Mouse (Mus musculus) embryonic facial prominence, embryonic 10.5 days (tissue): ENCODE data around the gene Csnk2b. TPM values are rescaled to one million over a fixed set of nuclear protein-coding genes. Genes with fewer than 3 reads are reported as not detected.

ENCODE experiments used
- DNase-seq: peaks from one replicate; pipeline ENCODE4 v3.0.0-alpha.2; 2017; ENCODE audit warnings: low spot score
- H3K27ac ChIP-seq: fragments of 300-500 bp; sonication (generic); replicated peaks from 2 replicates; pipeline ENCODE4 v1.5.1; 2016; ENCODE audit warnings: mild to moderate bottlenecking
- H3K27me3 ChIP-seq: fragments of 300-500 bp; sonication (generic); replicated peaks from 2 replicates; pipeline ENCODE4 v1.6.1; 2016; ENCODE audit warnings: low read depth, mild to moderate bottlenecking; ENCODE audit not compliant: poor library complexity, severe bottlenecking
- H3K36me3 ChIP-seq: fragments of 300-500 bp; sonication (generic); replicated peaks from 2 replicates; pipeline ENCODE4 v1.6.1; 2016; ENCODE audit warnings: mild to moderate bottlenecking, moderate library complexity
- H3K4me1 ChIP-seq: fragments of 300-500 bp; sonication (generic); 2 replicates; pipeline ENCODE4 v1.6.1; 2016
- H3K4me3 ChIP-seq: fragments of 300-500 bp; sonication (generic); 2 replicates; pipeline ENCODE4 v1.5.1; 2016; ENCODE audit warnings: mild to moderate bottlenecking, moderate library complexity
- H3K9me3 ChIP-seq: fragments of 300-500 bp; sonication (generic); 2 replicates; pipeline ENCODE4 v1.6.1; 2016; ENCODE audit warnings: mild to moderate bottlenecking
- WGBS: fragments of 180-500 bp; shearing (Covaris S2); methylation state at CpG from one replicate; pipeline ENCODE4 v1.1.7; 2016; 5-methylcytosine and 5-hydroxymethylcytosine counted together
- polyA plus RNA-seq: library from polyadenylated mRNA; unstranded; fragments of >200 nt; fragmentation: Nextera tagmentation; extraction: Ambion mirVana; gene quantifications from 2 replicates; pipeline ENCODE4 v1.2.1, GENCODE M21; 2016

Gene Csnk2b
- polyA plus RNA-seq, 1 experiment from 2014 or later = 283 TPM

DNA sequence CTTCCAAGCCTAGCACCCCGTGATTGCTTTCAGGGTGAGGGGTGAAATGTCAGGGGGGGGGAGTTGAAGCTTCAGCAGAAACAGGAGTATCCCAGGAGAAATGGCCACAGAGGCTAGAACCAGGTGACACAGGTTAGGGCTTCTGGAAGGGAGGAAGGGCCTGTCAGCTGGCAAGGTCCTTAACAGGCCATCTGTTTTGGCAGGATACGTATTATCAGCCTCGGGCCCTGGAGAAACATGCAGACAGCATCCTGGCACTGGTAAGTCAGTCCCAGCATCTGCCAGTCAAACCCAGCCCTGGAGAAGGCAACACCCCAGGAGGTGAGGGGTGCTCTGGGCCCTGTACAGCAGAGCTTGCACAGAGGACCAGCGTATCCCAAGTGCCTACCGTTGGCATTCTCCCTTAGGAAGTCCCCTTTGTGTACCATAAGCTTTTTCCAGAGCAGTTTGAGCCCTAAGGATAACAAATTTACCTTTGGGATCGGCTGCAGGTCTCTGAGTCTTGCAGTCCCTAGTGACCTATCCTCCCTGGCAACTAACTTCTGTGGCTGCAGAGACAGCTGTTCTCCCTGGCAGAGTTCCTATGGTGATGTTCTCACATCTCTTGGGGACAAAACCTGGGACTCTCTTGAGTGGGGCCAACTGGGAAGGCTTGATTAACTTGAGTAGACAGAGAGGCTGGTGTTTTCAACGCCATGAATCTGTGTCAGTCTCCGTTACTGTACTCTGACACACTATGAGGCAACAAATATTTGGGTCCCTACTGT, 31.5 kb downstream of the Csnk2b start:
- H3K9me3 ChIP-seq = no peaks in the 10 kb centered on the region
- peaks cover 17% of the 10 kb centered on the region for H3K4me1 ChIP-seq
- H3K27me3 ChIP-seq = no peaks in the 10 kb centered on the region
- WGBS = 76% methylated on average over 8 of the region's 8 CpGs
- no peak for DNase-seq
- H3K4me3 ChIP-seq = peak overlapping the region; percentile 83
- H3K27ac ChIP-seq = 0 out of 2 replicates have a peak overlapping the region, but pooled peaks have one; percentile 24
- peaks cover 41% of the 10 kb centered on the region for H3K36me3 ChIP-seq

DNA sequence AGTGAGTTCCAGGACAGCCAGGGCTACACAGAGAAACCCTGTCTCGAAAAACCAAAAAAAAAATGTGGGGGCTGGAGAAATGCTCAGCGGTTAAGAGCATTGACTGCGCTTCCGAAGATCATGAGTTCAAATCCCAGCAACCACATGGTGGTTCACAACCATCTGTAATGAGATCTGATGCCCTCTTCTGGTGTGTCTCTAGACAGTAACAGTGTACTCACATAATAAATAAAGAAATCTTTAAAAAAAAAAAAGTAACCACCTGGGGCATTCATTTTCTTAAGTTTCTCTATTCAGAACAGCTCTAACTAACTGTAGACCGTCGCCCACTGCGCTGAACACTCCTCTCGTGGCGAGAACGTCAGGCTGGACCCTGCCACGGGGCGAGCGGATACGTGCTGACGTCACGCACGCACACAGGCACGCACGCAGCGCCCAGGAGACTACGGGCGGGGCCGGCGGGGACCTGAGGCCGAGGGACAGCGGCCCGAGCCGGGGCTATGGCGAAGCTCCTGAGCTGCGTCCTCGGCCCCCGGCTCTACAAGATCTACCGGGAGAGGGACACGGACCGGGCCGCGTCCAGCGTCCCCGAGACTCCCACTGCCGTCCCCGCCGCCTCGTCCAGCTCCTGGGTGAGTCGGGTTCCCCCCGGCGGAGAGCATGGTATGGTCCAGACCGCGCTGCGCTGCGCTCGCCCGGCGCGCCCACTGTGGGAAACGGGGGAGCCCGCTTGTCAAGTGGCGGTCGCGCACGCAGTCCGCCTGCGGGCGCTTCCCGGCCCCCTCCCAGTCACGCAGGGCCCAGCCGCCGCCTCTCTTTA, 32.8 kb downstream of the Csnk2b start, which contains the start of gene Abhd16a:
Abhd16a (plus strand) TSS at position 439 of the 820 bp plus-strand sequence.
- Histone ChIP-seq H3K4me3 (peak within 1 kb of the TSS; percentile 83), H3K4me1 (peaks cover 17% of the 10 kb centered on the region), H3K27ac (peak within 1 kb of the TSS; percentile 99), H3K9me3 (no peaks in the 10 kb centered on the region), H3K27me3 (no peaks in the 10 kb centered on the region), H3K36me3 (peaks cover 28% of the 10 kb centered on the region)
- WGBS = 3% methylated on average over 67 of the region's 67 CpGs
- peak; percentile 95 for DNase-seq

DNA sequence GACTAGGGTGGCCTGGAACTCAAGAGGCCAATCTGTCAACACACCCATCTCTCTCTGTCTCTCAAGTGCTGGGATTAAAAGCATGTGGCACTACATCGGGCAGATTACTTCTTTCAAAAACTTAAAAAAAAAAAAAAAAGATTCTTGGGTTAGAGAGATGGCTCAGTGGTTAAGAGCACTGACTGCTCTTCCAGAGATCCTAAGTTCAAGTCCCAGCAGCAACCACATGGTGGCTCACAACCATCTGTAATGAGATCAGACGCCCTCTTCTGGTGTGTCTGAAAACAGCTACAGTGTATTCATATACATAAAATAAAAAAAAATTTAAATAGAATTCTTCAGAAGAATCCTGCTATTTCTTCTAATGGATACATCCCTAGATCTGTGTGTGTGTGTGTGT, 33.7 kb downstream of the Csnk2b start:
- H3K9me3 ChIP-seq = no peaks in the 10 kb centered on the region
- WGBS = 53% methylated on average over 2 of the region's 2 CpGs

DNA sequence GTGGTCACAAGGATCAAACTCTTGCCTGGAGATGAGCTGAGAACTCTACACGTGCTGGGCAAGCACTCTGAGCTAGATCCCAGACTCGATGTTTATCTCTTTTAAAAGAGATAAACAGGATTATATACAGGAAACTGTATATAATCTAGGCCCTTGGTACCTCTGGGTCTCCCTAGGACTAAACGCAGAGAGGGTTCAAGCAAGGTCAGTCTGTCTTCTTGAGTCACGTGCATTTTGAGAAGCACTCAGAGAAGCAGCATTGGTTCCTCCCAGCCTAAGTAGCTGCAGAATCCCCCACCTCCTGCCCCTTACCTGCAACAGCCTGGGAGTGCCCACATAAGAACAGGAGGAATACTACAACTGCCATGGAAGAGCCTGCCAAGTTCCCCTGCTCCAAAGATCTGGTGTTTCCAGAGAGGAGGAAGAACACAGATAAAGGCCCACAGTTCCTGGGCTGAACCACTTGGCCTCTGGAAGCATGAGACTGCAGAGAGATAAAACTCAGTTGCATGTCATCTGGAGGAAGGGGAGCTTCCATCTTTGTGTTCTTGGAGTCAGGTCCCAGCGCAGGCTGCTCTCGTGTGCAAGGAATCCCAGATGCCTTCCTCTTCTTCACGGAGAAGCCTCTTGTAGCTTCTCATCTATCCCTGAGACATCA, 36.5 kb downstream of the Csnk2b start, which contains the start of gene Ly6g6f:
Ly6g6f (minus strand) TSS at position 403 of the 658 bp plus-strand sequence.
- H3K4me3 ChIP-seq = no peak within 1 kb of the TSS
- H3K27me3 ChIP-seq = peaks cover 4% of the 10 kb centered on the region; the same call in 1 of the 2 replicates
- H3K27ac ChIP-seq = no peak within 1 kb of the TSS
- no peaks in the 10 kb centered on the region for H3K9me3 ChIP-seq
- DNase-seq = no peak
- H3K4me1 ChIP-seq = peaks cover 11% of the 10 kb centered on the region
- H3K36me3 ChIP-seq = no peaks in the 10 kb centered on the region
- 80% methylated on average over 7 of the region's 7 CpGs for WGBS

More for the DNA sequence above, 33.7 kb downstream of the Csnk2b start:
- DNase-seq = no peak
- Histone ChIP-seq H3K27ac (no peak overlapping the region), H3K4me3 (no peak overlapping the region), H3K4me1 (peaks cover 17% of the 10 kb centered on the region), H3K36me3 (peaks cover 20% of the 10 kb centered on the region), H3K27me3 (no peaks in the 10 kb centered on the region)

DNA sequence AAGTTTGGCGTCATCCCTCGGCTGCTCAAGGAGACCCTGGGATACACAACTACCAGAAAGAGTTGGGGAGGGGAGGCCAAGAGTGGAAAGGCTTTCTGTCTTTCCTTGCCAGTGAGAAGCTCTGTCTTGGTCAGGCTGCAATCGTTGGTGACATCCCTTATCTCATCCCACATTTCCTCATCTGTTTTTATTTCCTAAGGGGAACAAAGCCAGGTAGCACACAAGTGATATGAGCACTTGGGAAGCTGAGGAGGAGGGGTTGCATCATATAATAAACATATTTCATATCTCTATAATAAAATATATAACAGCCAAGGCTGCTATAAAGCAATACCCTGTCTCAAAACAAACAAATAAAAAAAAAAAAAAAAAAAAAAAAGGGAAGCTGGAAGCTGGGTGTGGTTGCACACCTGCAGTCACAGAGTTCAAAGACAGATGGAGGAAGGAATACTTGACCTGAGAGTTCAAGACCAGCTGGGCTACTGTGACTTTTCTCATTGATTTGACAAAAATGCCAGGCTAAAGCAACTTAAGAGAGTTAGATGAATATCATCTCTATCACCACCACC, 37.8 kb downstream of the Csnk2b start:
- Histone ChIP-seq H3K27ac (no peak overlapping the region), H3K9me3 (no peaks in the 10 kb centered on the region), H3K4me1 (no peaks in the 10 kb centered on the region), H3K27me3 (peaks cover 16% of the 10 kb centered on the region; the same call in 1 of the 2 replicates), H3K36me3 (no peaks in the 10 kb centered on the region), H3K4me3 (no peak overlapping the region)
- DNase-seq = no peak
- WGBS = 86% methylated on average over 3 of the region's 3 CpGs

GRCm38 (mm10) chr17:35082841-35083576, 38.8 kb downstream of the Csnk2b start:
- H3K4me3 ChIP-seq = no peak overlapping the region
- peaks cover 20% of the 10 kb centered on the region for H3K27me3 ChIP-seq
- H3K36me3 ChIP-seq = no peaks in the 10 kb centered on the region
- 84% methylated on average over 16 of the region's 16 CpGs for WGBS
- peaks cover 3% of the 10 kb centered on the region for H3K4me1 ChIP-seq
- no peaks in the 10 kb centered on the region for H3K9me3 ChIP-seq
- DNase-seq = no peak
- H3K27ac ChIP-seq = peak overlapping the region; percentile 32; the same call in 1 of the 2 replicates

DNA sequence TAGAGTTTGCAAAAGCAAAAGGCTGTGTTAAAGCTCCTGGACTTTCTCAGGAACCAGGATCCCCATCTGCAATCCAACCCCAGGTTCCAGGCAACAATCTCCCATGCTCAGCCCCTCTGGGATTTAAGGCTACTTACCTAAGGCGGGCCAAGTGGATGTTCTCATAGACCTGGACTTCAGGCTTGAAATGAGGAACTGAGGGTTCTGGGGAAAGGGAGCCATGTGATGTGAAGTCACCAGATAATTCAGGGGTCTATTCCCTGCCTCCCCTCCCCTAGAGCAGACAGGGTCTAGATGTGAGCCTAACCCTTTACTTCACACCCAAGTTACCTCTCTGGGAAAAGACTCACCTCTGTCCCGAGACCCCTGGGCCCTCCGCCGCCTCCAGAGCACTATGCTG, 41.1 kb downstream of the Csnk2b start:
- Histone ChIP-seq H3K27me3 (peaks cover 40% of the 10 kb centered on the region), H3K4me1 (peaks cover 26% of the 10 kb centered on the region), H3K27ac (no peak overlapping the region), H3K9me3 (no peaks in the 10 kb centered on the region), H3K36me3 (no peaks in the 10 kb centered on the region), H3K4me3 (no peak overlapping the region)
- DNase-seq = no peak
- WGBS = 69% methylated on average over 4 of the region's 4 CpGs

DNA sequence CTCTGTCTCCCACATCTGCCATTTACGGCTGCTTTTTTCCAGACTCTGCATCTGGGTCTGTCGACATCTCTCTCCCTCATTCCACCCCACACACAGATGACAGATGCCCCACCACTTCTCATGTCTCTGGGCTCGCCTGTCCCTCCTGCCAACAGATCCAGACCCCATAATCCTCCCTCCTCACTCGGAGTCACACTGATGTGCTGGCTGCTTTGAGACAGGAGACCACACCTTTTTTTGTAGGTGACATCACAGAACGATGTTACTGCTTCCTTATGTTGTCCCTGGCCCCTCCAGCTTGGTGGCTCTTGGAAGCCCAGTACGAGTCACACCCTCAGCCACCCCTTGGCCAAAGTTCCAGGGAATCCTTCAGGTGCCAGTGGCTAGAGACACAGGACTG, 41.6 kb downstream of the Csnk2b start:
- DNase-seq = no peak
- no peak overlapping the region for H3K4me3 ChIP-seq
- 67% methylated on average over 6 of the region's 6 CpGs for WGBS

DNA sequence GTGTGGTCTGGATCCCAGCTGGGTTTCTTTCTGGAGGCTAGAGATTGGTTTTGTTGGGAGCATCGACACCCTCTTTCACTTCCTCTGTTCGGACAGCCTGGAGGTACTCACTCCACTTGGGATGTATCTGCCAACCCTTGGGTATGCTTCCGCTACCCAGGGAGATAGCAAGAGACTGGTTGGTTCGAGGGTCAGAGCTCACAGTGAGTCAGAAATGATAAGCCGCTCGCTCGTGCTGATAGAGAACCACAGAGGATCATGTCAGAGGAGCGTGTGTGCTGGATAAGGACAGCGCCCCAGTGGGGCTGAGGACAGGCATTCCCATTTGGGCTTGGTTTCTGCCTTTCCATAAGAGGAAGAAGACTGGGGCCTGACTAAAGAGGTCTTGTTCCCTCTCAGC, 42.1 kb downstream of the Csnk2b start:
- Histone ChIP-seq H3K36me3 (no peaks in the 10 kb centered on the region), H3K4me1 (peaks cover 26% of the 10 kb centered on the region), H3K27me3 (peaks cover 42% of the 10 kb centered on the region), H3K9me3 (no peaks in the 10 kb centered on the region), H3K4me3 (no peak overlapping the region), H3K27ac (no peak overlapping the region)
- WGBS = 73% methylated on average over 9 of the region's 9 CpGs
- DNase-seq = no peak

More for the DNA sequence above, 41.6 kb downstream of the Csnk2b start:
- no peak overlapping the region for H3K27ac ChIP-seq
- peaks cover 42% of the 10 kb centered on the region for H3K27me3 ChIP-seq
- no peaks in the 10 kb centered on the region for H3K36me3 ChIP-seq
- H3K4me1 ChIP-seq = peaks cover 26% of the 10 kb centered on the region
- H3K9me3 ChIP-seq = no peaks in the 10 kb centered on the region

GRCm38 (mm10) chr17:35077786-35078233, 44.0 kb downstream of the Csnk2b start, which contains the start of gene Ly6g6d:
Gene Ly6g6d, minus strand, starts transcription at chr17:35078065.
- 9% methylated on average over 14 of the region's 14 CpGs for WGBS
- H3K27ac ChIP-seq = peak within 1 kb of the TSS; percentile 60
- peaks cover 32% of the 10 kb centered on the region for H3K4me1 ChIP-seq
- H3K9me3 ChIP-seq = no peaks in the 10 kb centered on the region
- H3K36me3 ChIP-seq = no peaks in the 10 kb centered on the region
- H3K4me3 ChIP-seq = peak within 1 kb of the TSS; percentile 43
- DNase-seq = peak; percentile 40
- H3K27me3 ChIP-seq = peaks cover 42% of the 10 kb centered on the region

- DNase-seq = no peak
- Histone ChIP-seq H3K27me3 (peaks cover 42% of the 10 kb centered on the region), H3K4me1 (peaks cover 32% of the 10 kb centered on the region), H3K4me3 (peak overlapping the region; percentile 43), H3K9me3 (no peaks in the 10 kb centered on the region), H3K27ac (peak overlapping the region; percentile 60), H3K36me3 (no peaks in the 10 kb centered on the region)
- WGBS = 45% methylated on average over 2 of the region's 2 CpGs
Measured at GRCm38 (mm10) chr17:35077285-35077684, 44.6 kb downstream of the Csnk2b start.
